Mouse (Mus musculus): ENCODE measurements around the gene Baiap2.

DNA sequence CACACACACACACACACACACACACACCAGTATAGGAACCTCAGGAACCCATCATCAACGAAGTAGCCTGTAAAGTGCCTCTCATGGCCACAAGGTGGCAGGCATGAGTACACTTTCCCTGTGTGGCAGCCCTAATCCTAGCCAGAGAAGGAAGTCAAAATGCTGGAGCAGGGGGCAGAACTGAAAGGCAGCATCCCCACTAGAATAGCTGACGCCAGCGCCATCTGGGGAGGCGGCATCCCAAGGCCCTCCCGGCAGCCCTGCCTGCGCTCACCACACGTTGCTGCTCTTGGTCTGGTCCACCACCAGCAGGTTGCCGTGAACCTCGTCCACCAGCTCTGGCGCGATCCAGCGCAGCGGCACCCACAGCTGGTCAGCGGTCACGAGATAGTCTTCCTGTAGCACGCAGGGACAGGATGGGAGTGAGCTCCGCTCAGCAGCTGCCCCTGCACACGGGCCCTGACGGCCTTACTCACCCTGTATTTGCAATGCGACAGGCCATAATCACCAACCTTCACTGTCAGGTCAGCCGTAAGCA, 70.7 kb downstream of the Baiap2 start:
- TF ChIP-seq CTCF (conservative IDR thresholded peaks at IDR 0.05; ENCODE audit: low read length), result peak; percentile 76
- TF ChIP-seq POU5F1 (IDR thresholded peaks at IDR 0.05; ENCODE audit: borderline replicate concordance, low read length), result no peak

Data from E14TG2a.4 (cell line).